Mouse (Mus musculus): Measurements from ENCODE around the gene Polrmt. TPM values are rescaled to one million over a fixed set of nuclear protein-coding genes. Genes with fewer than 3 reads are reported as not detected.

Gene Polrmt
- polyA plus RNA-seq, 1 experiment from 2014 or later, result 34.9 TPM

DNA sequence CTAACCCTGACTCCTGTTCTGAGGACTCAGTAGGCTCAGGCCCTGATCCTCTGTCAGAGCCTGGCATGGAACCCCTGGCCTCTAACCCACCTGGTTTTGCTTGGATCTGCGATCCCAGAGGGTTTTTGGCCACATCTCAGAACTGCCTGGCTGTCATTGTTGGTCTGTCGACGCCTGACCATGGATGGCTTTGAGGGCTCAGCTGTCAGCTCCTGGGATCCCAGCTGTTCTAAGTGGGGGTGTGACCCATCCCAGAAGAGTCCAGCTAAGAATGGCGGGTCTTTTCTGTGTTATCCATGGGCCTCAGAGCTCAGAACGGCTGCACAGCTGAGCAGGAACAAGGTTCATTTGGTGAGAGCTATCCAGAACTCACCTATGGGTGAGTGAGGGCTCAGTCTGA is 25.3 kb downstream of the Polrmt start:
- ATAC-seq (ENCODE audit: low read depth), result no peak
- no peak overlapping the region for H3K4me3 ChIP-seq (ENCODE audit: low read depth, low read length)
- WGBS, result 62% methylated on average over 5 of the region's 5 CpGs
- no peak overlapping the region for H3K27ac ChIP-seq (ENCODE audit: low read depth, low read length)
- no peak overlapping the region for H3K9ac ChIP-seq (replicated peaks; ENCODE audit: low read depth, low read length)
- H3K36me3 ChIP-seq (ENCODE audit: control insufficient read depth, insufficient read depth, low read length), result no peaks in the 10 kb centered on the region
- 0 out of 2 replicates have a peak, but pooled peaks cover 4% of the 10 kb centered on the region for H3K4me1 ChIP-seq (ENCODE audit: control insufficient read depth, insufficient read depth, low read length)
- peaks cover 22% of the 10 kb centered on the region for H3K27me3 ChIP-seq (ENCODE audit: control insufficient read depth, insufficient read depth, low read length)
- no peaks in the 10 kb centered on the region for H3K9me3 ChIP-seq (ENCODE audit: control insufficient read depth, low read length)
- H3K4me2 ChIP-seq (ENCODE audit: low read depth, low read length), result no peak overlapping the region

DNA sequence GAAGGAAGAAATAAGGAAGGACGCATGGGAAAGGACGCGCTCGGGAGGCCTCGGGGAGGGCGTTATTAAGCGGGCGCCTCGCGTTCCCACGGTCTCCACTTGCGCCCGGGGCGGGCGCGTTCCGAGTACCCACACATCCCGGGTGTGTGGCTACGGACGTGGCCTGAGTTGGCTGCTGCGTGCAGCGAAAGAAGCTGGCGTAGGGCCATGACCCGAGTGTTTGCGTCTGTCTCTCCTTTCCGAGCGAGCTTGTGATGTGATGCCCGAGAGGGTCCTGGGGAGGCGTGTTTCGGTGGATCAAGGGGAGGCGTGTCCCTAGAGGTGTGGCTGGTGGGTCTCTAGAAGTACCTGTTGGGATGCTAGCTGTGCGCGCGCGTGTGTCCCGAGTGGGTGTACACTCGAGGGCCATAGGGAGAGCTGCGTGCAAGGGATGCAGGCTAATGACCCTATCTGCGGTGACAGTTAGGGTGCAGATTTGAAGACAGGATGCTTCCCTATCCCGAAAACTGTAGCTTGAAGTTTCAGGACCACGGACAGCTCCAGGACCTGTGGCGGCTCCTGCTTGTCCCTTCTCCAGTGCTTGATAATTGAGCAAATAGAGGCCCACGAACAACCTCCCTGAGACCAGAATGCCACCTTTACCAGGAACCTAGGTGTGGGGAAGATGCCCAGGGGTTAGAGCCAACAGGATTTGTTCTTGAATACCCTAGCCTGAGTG is 28.6 kb downstream of the Polrmt start:
- Histone ChIP-seq H3K4me2 (ENCODE audit: low read depth, low read length) (peak overlapping the region; percentile 81), H3K4me1 (ENCODE audit: control insufficient read depth, insufficient read depth, low read length) (0 out of 2 replicates have a peak, but pooled peaks cover 4% of the 10 kb centered on the region), H3K4me3 (ENCODE audit: low read depth, low read length) (peak overlapping the region; percentile 65), H3K9me3 (ENCODE audit: control insufficient read depth, low read length) (no peaks in the 10 kb centered on the region), H3K27me3 (ENCODE audit: control insufficient read depth, insufficient read depth, low read length) (peaks cover 30% of the 10 kb centered on the region), H3K27ac (ENCODE audit: low read depth, low read length) (no peak overlapping the region), H3K36me3 (ENCODE audit: control insufficient read depth, insufficient read depth, low read length) (no peaks in the 10 kb centered on the region), H3K9ac (replicated peaks; ENCODE audit: low read depth, low read length) (no peak overlapping the region; the same call in 1 of the 2 replicates)
- no peak for ATAC-seq (ENCODE audit: low read depth)
- WGBS, result 4% methylated on average over 43 of the region's 43 CpGs

DNA sequence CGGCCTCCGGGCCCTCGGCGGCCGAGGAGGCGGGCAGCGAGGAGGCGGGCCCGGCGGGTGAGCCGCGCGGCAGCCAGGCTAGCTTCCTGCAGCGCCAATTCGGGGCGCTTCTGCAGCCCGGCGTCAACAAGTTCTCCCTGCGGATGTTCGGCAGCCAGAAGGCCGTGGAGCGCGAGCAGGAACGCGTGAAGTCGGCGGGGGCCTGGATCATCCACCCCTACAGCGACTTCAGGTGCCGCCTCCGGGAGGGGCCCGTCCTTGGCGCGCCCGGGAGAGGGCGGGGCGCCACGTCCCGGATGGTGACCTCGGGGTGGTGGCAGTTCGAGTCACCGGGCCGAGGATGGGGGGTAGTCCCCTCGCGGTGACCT is 29.4 kb downstream of the Polrmt start:
- H3K4me3 ChIP-seq (ENCODE audit: low read depth, low read length), result peak overlapping the region; percentile 65
- peaks cover 2% of the 10 kb centered on the region; the same call in 1 of the 2 replicates for H3K36me3 ChIP-seq (ENCODE audit: control insufficient read depth, insufficient read depth, low read length)
- WGBS, result under 1% methylated on average over 36 of the region's 44 CpGs
- H3K4me1 ChIP-seq (ENCODE audit: control insufficient read depth, insufficient read depth, low read length), result 0 out of 2 replicates have a peak, but pooled peaks cover 4% of the 10 kb centered on the region
- no peaks in the 10 kb centered on the region for H3K9me3 ChIP-seq (ENCODE audit: control insufficient read depth, low read length)
- ATAC-seq (ENCODE audit: low read depth), result peak; percentile 15
- H3K4me2 ChIP-seq (ENCODE audit: low read depth, low read length), result peak overlapping the region; percentile 81
- H3K27ac ChIP-seq (ENCODE audit: low read depth, low read length), result no peak overlapping the region
- peaks cover 30% of the 10 kb centered on the region for H3K27me3 ChIP-seq (ENCODE audit: control insufficient read depth, insufficient read depth, low read length)
- peak overlapping the region; percentile 76 for H3K9ac ChIP-seq (replicated peaks; ENCODE audit: low read depth, low read length)

DNA sequence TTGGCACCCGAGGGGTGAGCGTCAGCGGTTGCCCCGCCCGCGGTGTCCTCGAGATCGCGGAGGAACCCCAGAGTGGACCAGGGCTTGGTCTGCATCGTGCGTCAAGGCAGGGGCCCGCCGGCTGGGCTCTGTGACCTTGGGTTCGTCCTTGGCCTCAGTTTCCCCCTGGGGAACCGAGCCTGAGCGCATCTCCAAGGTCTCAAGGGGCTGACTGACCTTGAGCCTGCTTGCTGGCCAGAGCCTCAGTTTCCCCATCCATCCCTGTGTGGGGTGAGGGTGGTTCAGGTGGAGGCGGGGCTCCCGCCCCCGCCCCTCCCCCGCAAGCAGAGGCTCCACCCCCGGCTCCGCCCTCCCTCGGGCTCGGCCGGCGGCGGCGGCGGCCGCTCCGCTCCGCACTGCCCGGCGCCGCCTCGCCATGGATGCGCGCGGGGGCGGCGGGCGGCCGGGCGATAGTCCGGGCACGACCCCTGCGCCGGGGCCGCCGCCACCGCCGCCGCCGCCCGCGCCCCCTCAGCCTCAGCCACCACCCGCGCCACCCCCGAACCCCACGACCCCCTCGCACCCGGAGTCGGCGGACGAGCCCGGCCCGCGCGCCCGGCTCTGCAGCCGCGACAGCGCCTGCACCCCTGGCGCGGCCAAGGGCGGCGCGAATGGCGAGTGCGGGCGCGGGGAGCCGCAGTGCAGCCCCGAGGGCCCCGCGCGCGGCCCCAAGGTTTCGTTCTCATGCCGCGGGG is 30.0 kb downstream of the Polrmt start, which contains the start of gene Hcn2:
Gene Hcn2, plus strand, starts transcription at position 381 of the 734 bp plus-strand sequence.
- H3K27me3 ChIP-seq (ENCODE audit: control insufficient read depth, insufficient read depth, low read length), result peaks cover 30% of the 10 kb centered on the region
- 0 out of 2 replicates have a peak within 1 kb of the TSS, but pooled peaks have one; percentile 16 for H3K27ac ChIP-seq (ENCODE audit: low read depth, low read length)
- WGBS, result 3% methylated on average over 46 of the region's 91 CpGs

DNA sequence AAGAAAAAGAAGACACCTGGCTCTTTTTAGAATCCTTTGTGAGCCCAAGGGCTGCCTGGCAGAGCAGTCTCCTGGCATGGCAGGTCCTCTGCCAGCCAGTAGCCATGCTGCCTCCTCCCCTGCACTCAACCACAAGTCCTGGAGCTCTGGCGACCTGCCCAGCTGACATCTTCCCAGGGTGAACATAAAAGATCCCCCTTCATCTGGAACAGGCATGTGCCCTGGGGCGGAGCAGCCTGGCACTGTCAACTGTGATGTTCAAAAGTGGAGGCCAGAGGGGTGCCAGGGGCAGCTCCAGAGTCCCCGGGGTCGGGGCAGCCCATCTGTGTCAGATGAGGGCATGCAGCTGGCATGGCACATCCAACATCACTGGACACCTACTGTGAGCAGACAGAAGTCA is 31.4 kb downstream of the Polrmt start:
- Histone ChIP-seq H3K27ac (ENCODE audit: low read depth, low read length) (no peak overlapping the region), H3K9me3 (ENCODE audit: control insufficient read depth, low read length) (no peaks in the 10 kb centered on the region), H3K4me1 (ENCODE audit: control insufficient read depth, insufficient read depth, low read length) (0 out of 2 replicates have a peak, but pooled peaks cover 4% of the 10 kb centered on the region), H3K4me2 (ENCODE audit: low read depth, low read length) (no peak overlapping the region), H3K36me3 (ENCODE audit: control insufficient read depth, insufficient read depth, low read length) (peaks cover 16% of the 10 kb centered on the region), H3K4me3 (ENCODE audit: low read depth, low read length) (no peak overlapping the region), H3K27me3 (ENCODE audit: control insufficient read depth, insufficient read depth, low read length) (peaks cover 30% of the 10 kb centered on the region), H3K9ac (replicated peaks; ENCODE audit: low read depth, low read length) (no peak overlapping the region)
- 63% methylated on average over 4 of the region's 4 CpGs for WGBS
- ATAC-seq (ENCODE audit: low read depth), result no peak

More for the DNA sequence above, 30.0 kb downstream of the Polrmt start, which contains the start of gene Hcn2:
- 0 out of 2 replicates have a peak, but pooled peaks cover 4% of the 10 kb centered on the region for H3K4me1 ChIP-seq (ENCODE audit: control insufficient read depth, insufficient read depth, low read length)
- peaks cover 5% of the 10 kb centered on the region; the same call in 1 of the 2 replicates for H3K36me3 ChIP-seq (ENCODE audit: control insufficient read depth, insufficient read depth, low read length)
- H3K4me2 ChIP-seq (ENCODE audit: low read depth, low read length), result peak within 1 kb of the TSS; percentile 81
- peak; percentile 65 for ATAC-seq (ENCODE audit: low read depth)
- no peaks in the 10 kb centered on the region for H3K9me3 ChIP-seq (ENCODE audit: control insufficient read depth, low read length)
- H3K9ac ChIP-seq (replicated peaks; ENCODE audit: low read depth, low read length), result peak within 1 kb of the TSS; percentile 76
- H3K4me3 ChIP-seq (ENCODE audit: low read depth, low read length), result peak within 1 kb of the TSS; percentile 65

DNA sequence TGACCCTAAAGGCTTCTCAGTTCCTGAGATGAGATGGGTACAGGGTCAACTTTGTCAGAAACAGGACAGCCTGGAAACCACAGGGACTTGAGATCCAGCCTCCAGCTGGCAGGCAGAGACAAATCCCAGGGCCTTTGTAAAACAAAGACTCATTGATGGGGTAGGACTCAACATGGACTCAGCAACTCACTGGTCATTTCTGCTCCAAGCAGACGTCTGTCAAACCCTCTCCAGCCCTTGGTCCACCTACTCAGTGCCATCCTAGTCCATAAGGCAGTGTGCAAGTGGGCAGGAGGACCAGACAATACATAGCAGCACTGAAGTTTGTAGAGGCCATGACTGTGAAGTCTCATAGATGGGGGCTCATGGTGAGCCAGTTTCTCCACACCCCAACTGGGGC is 33.2 kb downstream of the Polrmt start:
- Histone ChIP-seq H3K4me3 (ENCODE audit: low read depth, low read length) (no peak overlapping the region), H3K9me3 (ENCODE audit: control insufficient read depth, low read length) (no peaks in the 10 kb centered on the region)
- 32% methylated on average over 1 of the region's 1 CpGs for WGBS

DNA sequence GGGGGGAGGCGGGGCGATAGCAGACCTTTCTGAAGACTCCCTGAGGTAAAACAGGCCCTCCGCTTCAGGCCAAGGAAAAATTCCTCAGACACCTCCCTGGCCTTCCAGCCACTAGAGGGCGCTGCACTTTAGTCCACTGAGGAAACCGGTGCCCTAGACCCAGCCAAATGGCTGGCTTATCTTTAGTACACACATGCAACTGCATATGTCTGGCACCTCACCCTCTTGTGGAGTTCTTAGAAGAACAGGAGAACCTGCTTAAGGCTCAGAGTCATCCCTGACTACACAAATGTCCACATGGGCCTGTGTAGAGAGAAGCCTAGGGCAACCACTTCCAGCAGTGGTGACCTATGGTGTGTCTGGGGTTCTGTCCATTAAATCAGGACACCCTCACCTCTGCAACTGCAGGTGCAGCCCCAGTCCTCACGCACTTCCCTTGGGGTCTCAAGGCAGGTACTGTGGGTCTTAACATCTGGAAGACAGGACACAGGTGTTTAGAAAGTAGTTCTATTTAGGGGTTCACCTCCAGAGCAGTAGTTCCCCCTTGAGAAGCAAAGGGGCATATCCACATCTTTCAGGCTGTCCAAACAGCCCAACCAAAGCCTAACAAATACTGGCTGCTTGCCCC is 33.8 kb downstream of the Polrmt start:
- H3K4me2 ChIP-seq (ENCODE audit: low read depth, low read length), result no peak overlapping the region
- ATAC-seq (ENCODE audit: low read depth), result peak; percentile 28; the same call in 1 of the 2 replicates

More for the DNA sequence above, 33.2 kb downstream of the Polrmt start:
- Histone ChIP-seq H3K9ac (replicated peaks; ENCODE audit: low read depth, low read length) (no peak overlapping the region), H3K27me3 (ENCODE audit: control insufficient read depth, insufficient read depth, low read length) (peaks cover 22% of the 10 kb centered on the region), H3K27ac (ENCODE audit: low read depth, low read length) (no peak overlapping the region), H3K4me1 (ENCODE audit: control insufficient read depth, insufficient read depth, low read length) (0 out of 2 replicates have a peak, but pooled peaks cover 4% of the 10 kb centered on the region), H3K36me3 (ENCODE audit: control insufficient read depth, insufficient read depth, low read length) (peaks cover 21% of the 10 kb centered on the region), H3K4me2 (ENCODE audit: low read depth, low read length) (no peak overlapping the region)
- ATAC-seq (ENCODE audit: low read depth), result no peak

DNA sequence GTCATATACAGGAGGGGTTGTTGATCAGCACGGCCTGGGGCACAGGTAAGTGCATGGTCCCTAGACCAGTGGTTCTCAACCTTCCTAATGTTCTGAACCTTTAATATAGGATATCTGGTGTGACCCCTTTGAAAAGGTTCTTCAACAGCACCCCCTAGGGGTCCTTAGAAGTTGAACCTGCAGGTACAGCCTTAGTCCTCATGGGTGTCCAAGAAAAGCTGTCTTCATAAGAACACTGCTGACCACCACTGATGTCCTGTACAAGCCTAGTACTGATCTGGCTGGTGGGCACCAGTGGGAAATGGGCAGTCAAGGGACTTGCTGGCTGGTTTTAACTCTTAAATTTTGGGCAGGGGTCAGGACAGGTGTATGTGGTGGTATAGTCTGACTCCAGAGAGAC is 34.4 kb downstream of the Polrmt start:
- H3K27me3 ChIP-seq (ENCODE audit: control insufficient read depth, insufficient read depth, low read length), result peaks cover 14% of the 10 kb centered on the region
- peaks cover 3% of the 10 kb centered on the region; the same call in 1 of the 2 replicates for H3K4me1 ChIP-seq (ENCODE audit: control insufficient read depth, insufficient read depth, low read length)
- H3K27ac ChIP-seq (ENCODE audit: low read depth, low read length), result no peak overlapping the region
- H3K9ac ChIP-seq (replicated peaks; ENCODE audit: low read depth, low read length), result no peak overlapping the region
- no peak overlapping the region for H3K4me3 ChIP-seq (ENCODE audit: low read depth, low read length)
- H3K4me2 ChIP-seq (ENCODE audit: low read depth, low read length), result no peak overlapping the region
- H3K9me3 ChIP-seq (ENCODE audit: control insufficient read depth, low read length), result no peaks in the 10 kb centered on the region
- WGBS, result 88% methylated on average over 1 of the region's 1 CpGs
- H3K36me3 ChIP-seq (ENCODE audit: control insufficient read depth, insufficient read depth, low read length), result peaks cover 21% of the 10 kb centered on the region
- ATAC-seq (ENCODE audit: low read depth), result no peak

More for the DNA sequence above, 33.8 kb downstream of the Polrmt start:
- Histone ChIP-seq H3K27ac (ENCODE audit: low read depth, low read length) (no peak overlapping the region), H3K9me3 (ENCODE audit: control insufficient read depth, low read length) (no peaks in the 10 kb centered on the region), H3K4me1 (ENCODE audit: control insufficient read depth, insufficient read depth, low read length) (peaks cover 6% of the 10 kb centered on the region; the same call in 1 of the 2 replicates), H3K36me3 (ENCODE audit: control insufficient read depth, insufficient read depth, low read length) (peaks cover 21% of the 10 kb centered on the region), H3K4me3 (ENCODE audit: low read depth, low read length) (no peak overlapping the region), H3K27me3 (ENCODE audit: control insufficient read depth, insufficient read depth, low read length) (peaks cover 18% of the 10 kb centered on the region), H3K9ac (replicated peaks; ENCODE audit: low read depth, low read length) (no peak overlapping the region)
- WGBS, result 19% methylated on average over 4 of the region's 6 CpGs

Measured in neural tube, embryonic 14.5 days (tissue).